Comparison of ENCODE assay signal across 8 mouse cellular contexts in genomic region chr1:177014921-177015439, GRCm38 (mm10).
DNase-seq lines count a peak whose midpoint lies in the region; ATAC-seq and TF ChIP-seq lines count a peak whose summit lies in the region.
"Had no signal": no experiment of that assay in that cellular context is flagged by ENCODE, and none has a peak within 500 bp of the region (broad histone marks: within the 10 kb centered on the region; RNA-seq: fewer than 3 reads in every experiment).

No protein-coding gene starts in this region.

- no peaks in the 10 kb centered on the region for H3K36me3 ChIP-seq in lung, postnatal 0 days (ENCODE audit: insufficient read depth, low read length)
- H3K36me3 ChIP-seq in forebrain, embryonic 10.5 days (replicated peaks): peaks cover 2% of the 10 kb centered on the region
- 0 out of 2 replicates have a peak, but pooled peaks cover under 1% of the 10 kb centered on the region for H3K36me3 ChIP-seq in hindbrain, postnatal 0 days (ENCODE audit: insufficient read depth, low read length)

- no peak overlapping the region for H3K4me3 ChIP-seq in lung, postnatal 0 days (ENCODE audit: low read depth, low read length)
- no peak overlapping the region for H3K4me3 ChIP-seq in forebrain, embryonic 10.5 days
- no peak overlapping the region for H3K4me3 ChIP-seq in hindbrain, postnatal 0 days (ENCODE audit: low read length)
- H3K4me3 ChIP-seq: limb, embryonic 13.5 days had no signal

- H3K9ac ChIP-seq in lung, postnatal 0 days (replicated peaks; ENCODE audit: low read depth): no peak overlapping the region
- H3K9ac ChIP-seq in hindbrain, postnatal 0 days (replicated peaks; ENCODE audit: low read length): no peak overlapping the region
- H3K9ac ChIP-seq: limb, embryonic 13.5 days had no signal

- H3K4me1 ChIP-seq in lung, postnatal 0 days (ENCODE audit: insufficient read depth, low read depth, low read length): peaks cover 8% of the 10 kb centered on the region; the same call in 1 of the 2 replicates
- H3K4me1 ChIP-seq in forebrain, embryonic 10.5 days: peaks cover 77% of the 10 kb centered on the region
- peaks cover 20% of the 10 kb centered on the region; the same call in 1 of the 2 replicates for H3K4me1 ChIP-seq in hindbrain, postnatal 0 days (ENCODE audit: insufficient read depth, low read length)

- H3K27ac ChIP-seq in lung, postnatal 0 days (ENCODE audit: low read length): 0 out of 2 replicates have a peak overlapping the region, but pooled peaks have one; percentile 38
- peak overlapping the region; percentile 45 for H3K27ac ChIP-seq in forebrain, embryonic 10.5 days
- H3K27ac ChIP-seq in hindbrain, postnatal 0 days: peak overlapping the region; percentile 78
- H3K27ac ChIP-seq: limb, embryonic 13.5 days had no signal

- WGBS in lung, postnatal 0 days: 49% methylated on average over 6 of the region's 6 CpGs
- WGBS in forebrain, embryonic 10.5 days: 84% methylated on average over 6 of the region's 6 CpGs
- whole genome bisulfite sequencing in hindbrain, postnatal 0 days: 48% methylated on average over 6 of the region's 6 CpGs

- no peak for TF ChIP-seq CTCF in lung, postnatal 0 days (IDR thresholded peaks at IDR 0.05)
- no peak for TF ChIP-seq CTCF in hindbrain, postnatal 0 days (IDR thresholded peaks at IDR 0.05; ENCODE audit: low read depth)

- peak; percentile 41 for ATAC-seq in lung, postnatal 0 days
- peak; percentile 39; the same call in 1 of the 2 replicates for ATAC-seq in hindbrain, postnatal 0 days
- ATAC-seq in erythroblast, adult 5-6 weeks (replicated peaks; ENCODE audit: low FRiP score, poor library complexity, severe bottlenecking): no peak

- H3K4me2 ChIP-seq in lung, postnatal 0 days (replicated peaks; ENCODE audit: low read depth, low read length): no peak overlapping the region
- H3K4me2 ChIP-seq in hindbrain, postnatal 0 days (ENCODE audit: low read depth, low read length): no peak overlapping the region
- H3K4me2 ChIP-seq: limb, embryonic 13.5 days had no signal

- peak; percentile 18 for DNase-seq in lung, postnatal 0 days (ENCODE audit: low spot score)
- DNase-seq in lung, adult 18-20 months: no peak
- DNase-seq in forebrain, embryonic 10.5 days (ENCODE audit: extremely low spot score, low spot score): no peak
- DNase-seq in hindbrain, postnatal 0 days (ENCODE audit: low spot score): peak; percentile 40
- DNase-seq in thymus, postnatal 10 days (ENCODE audit: low spot score in 2 of 2): no peak
- DNase-seq in cerebellum, adult 11 months: no peak

- no peak for TF ChIP-seq EP300 in lung, postnatal 0 days (IDR thresholded peaks at IDR 0.05)

- no peaks in the 10 kb centered on the region for H3K9me3 ChIP-seq in lung, postnatal 0 days (ENCODE audit: low read length)
- H3K9me3 ChIP-seq in forebrain, embryonic 10.5 days: no peaks in the 10 kb centered on the region
- H3K9me3 ChIP-seq in hindbrain, postnatal 0 days (ENCODE audit: low read length): no peaks in the 10 kb centered on the region
- H3K9me3 ChIP-seq: limb, embryonic 13.5 days had no signal

- no peaks in the 10 kb centered on the region for H3K27me3 ChIP-seq in lung, postnatal 0 days (replicated peaks; ENCODE audit: insufficient read depth, low read length)
- H3K27me3 ChIP-seq in forebrain, embryonic 10.5 days (ENCODE audit: poor library complexity, severe bottlenecking): no peaks in the 10 kb centered on the region
- H3K27me3 ChIP-seq in hindbrain, postnatal 0 days (ENCODE audit: insufficient read depth, low read length): no peaks in the 10 kb centered on the region
- H3K27me3 ChIP-seq: limb, embryonic 13.5 days had no signal

Comparison
In these comparisons a context has a peak if more than half of its experiments do, and no peak if none do; other contexts are left out.
1. DNase-seq: peak in lung, postnatal 0 days (single experiment) and hindbrain, postnatal 0 days (single experiment); none in lung, adult 18-20 months (0 of 2), forebrain, embryonic 10.5 days (single experiment), thymus, postnatal 10 days (0 of 2) and cerebellum, adult 11 months (single experiment).
2. Peak in every context shown above with its lines, with median percentiles within 50 percentile points of each other: H3K27ac ChIP-seq.